Mouse (Mus musculus): ENCODE measurements around the gene Alkbh6.

DNA sequence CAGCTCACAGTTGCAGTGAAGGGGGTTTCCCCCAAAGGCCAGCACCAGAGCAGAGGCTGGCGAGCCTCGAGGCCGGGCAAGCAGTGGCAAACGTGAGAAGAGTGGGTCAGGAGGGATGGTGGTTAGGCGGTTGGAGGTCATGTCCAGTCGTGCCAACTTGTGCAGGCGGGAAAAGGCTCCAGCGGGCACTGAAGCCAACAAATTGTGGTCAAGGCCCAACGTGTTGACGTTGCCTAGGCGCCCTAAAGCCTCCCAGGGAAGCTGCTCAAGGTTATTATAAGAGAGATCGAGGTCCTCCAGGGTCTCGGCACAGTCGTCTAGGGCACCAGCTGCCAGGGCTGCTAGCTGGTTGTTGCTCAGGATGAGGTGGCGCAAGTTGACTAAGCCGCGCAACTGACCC lies 51.5 kb downstream of the Alkbh6 start:
- TF ChIP-seq CHD2 (IDR thresholded peaks at IDR 0.05; ENCODE audit: low read depth, low read length) (no peak), MAFK (IDR thresholded peaks at IDR 0.05; ENCODE audit: insufficient read depth, low read depth, low read length) (no peak), ZNF384 (IDR thresholded peaks at IDR 0.05; ENCODE audit: low read depth, low read length) (no peak), ZC3H11A (IDR thresholded peaks at IDR 0.05; ENCODE audit: borderline replicate concordance, low read depth, low read length) (no peak), HCFC1 (IDR thresholded peaks at IDR 0.05; ENCODE audit: borderline replicate concordance, insufficient read depth, low read length) (no peak)

All from ES-E14 (cell line).